Mouse (Mus musculus): ENCODE results near the gene Tnfaip8l1. TPM values are rescaled to one million over a fixed set of nuclear protein-coding genes. Genes with fewer than 3 reads are reported as not detected.

Gene Tnfaip8l1
- total RNA-seq, 2 experiments from 2014 or later = 7.0 to 7.2 TPM

DNA sequence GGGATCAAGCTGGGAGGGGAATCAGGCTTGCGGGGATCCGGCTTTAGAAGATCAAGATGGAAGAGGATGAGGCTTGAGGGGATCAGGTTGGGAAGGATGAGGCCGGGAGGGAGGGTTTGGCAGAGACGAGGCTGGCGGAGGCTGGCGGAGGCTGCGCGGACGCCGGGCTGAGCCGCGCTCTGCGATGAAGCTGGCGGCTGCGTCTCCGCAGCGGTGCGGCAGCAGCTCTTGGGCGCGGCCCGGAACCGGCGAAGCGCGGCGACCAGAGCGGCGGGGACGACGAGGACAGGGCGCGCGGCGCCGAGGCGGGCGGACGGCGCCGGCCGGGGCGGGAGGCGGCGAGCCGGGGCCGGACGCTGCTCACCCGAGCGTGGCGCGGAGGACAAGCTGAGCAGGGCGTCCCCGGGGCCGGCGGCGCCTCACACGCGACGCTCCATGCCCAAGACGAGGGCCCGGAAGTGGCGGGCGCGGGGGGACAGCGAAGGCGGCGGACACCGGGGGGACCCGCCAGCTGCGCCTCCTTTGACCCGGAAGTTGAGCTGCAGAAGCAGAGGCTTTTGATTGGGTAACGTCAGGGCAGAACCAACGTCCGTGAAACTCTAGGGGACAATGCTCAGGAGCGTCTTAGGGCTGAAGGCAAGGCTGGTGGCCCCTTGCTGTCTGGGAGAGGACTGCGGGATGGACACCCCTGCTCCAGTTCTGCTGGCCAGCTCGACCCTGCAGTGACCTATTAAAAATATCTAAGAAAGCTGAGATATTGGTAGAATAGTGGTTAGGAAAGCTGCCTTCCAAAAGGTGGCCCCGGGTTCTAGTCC, 56.3 kb downstream of the Tnfaip8l1 start, which contains the start of gene Dpp9:
Gene Dpp9 (minus strand): TSS at position 529 of the 815 bp plus-strand sequence.
- DNase-seq (ENCODE audit: low spot score in 2 of 2) = peak; percentile 82 to 88

GRCm38 (mm10) chr17:56219251-56219650, 57.0 kb downstream of the Tnfaip8l1 start:
- DNase-seq (ENCODE audit: low spot score in 2 of 2) = no peak

GRCm38 (mm10) chr17:56219805-56220204, 57.5 kb downstream of the Tnfaip8l1 start:
- no peak for DNase-seq (ENCODE audit: low spot score in 2 of 2)

Small RNA genes lying within 50 kb of the gene (microRNA-seq; reads per million reads assigned to microRNA genes)
- gene Gm44397 = 0 reads per million in 2 experiments

Other genes with a start within 250 kb of the Tnfaip8l1 start
- 1 to 10 TPM; 3.9 to 4.4 TPM for gene Zfp119b, start 213.0 kb upstream of the Tnfaip8l1 start, total RNA-seq (2021)
- 1 to 10 TPM; 3.1 to 3.8 TPM for gene Ebi3, start 209.8 kb upstream of the Tnfaip8l1 start, total RNA-seq (2021)
- gene Yju2, start 203.4 kb upstream of the Tnfaip8l1 start, total RNA-seq (2021) = 10 to 100 TPM; 15.9 to 16.8 TPM
- gene Shd, start 192.0 kb upstream of the Tnfaip8l1 start, total RNA-seq (2021) = 10 to 100 TPM; 53.7 to 55.3 TPM
- gene Fsd1, start 176.0 kb upstream of the Tnfaip8l1 start, total RNA-seq (2021) = 100 to 1,000 TPM in 1 of 2 experiments, 10 to 100 TPM in 1; 98.0 to 101 TPM
- 1 to 10 TPM; 5.3 TPM for gene Stap2, start 156.9 kb upstream of the Tnfaip8l1 start, total RNA-seq (2021)
- gene Mpnd, start 156.8 kb upstream of the Tnfaip8l1 start, total RNA-seq (2021) = 100 to 1,000 TPM; 109 to 112 TPM
- gene Sh3gl1, start 125.8 kb upstream of the Tnfaip8l1 start, total RNA-seq (2021) = 10 to 100 TPM; 58.7 to 59.9 TPM
- 1 to 10 TPM; 5.2 to 6.2 TPM for gene Chaf1a, start 122.0 kb upstream of the Tnfaip8l1 start, total RNA-seq (2021)
- 10 to 100 TPM; 68.5 to 70.6 TPM for gene Ubxn6, start 87.4 kb upstream of the Tnfaip8l1 start, total RNA-seq (2021)
- gene Hdgfl2, start 82.8 kb upstream of the Tnfaip8l1 start, total RNA-seq (2021) = 100 to 1,000 TPM in 1 of 2 experiments, 10 to 100 TPM in 1; 99.8 to 115 TPM
- gene Plin4, start 52.7 kb upstream of the Tnfaip8l1 start, total RNA-seq (2021) = under 1 TPM; 0.43 to 0.51 TPM
- 1 to 10 TPM; 1.0 to 1.7 TPM for gene Plin5, start 44.9 kb upstream of the Tnfaip8l1 start, total RNA-seq (2021)
- gene Lrg1, start 40.5 kb upstream of the Tnfaip8l1 start, total RNA-seq (2021) = not detected
- 100 to 1,000 TPM; 117 to 125 TPM for gene Sema6b, start 22.1 kb upstream of the Tnfaip8l1 start, total RNA-seq (2021)
- 10 to 100 TPM; 48.3 to 53.7 TPM for gene Mydgf, start 21.4 kb downstream of the Tnfaip8l1 start, total RNA-seq (2021)
- 10 to 100 TPM; 44.5 to 45.6 TPM for gene Dpp9, start 56.4 kb downstream of the Tnfaip8l1 start, total RNA-seq (2021)
- gene Fem1a, start 94.3 kb downstream of the Tnfaip8l1 start, total RNA-seq (2021) = 10 to 100 TPM; 45.3 to 46.5 TPM
- gene Ticam1, start 114.3 kb downstream of the Tnfaip8l1 start, total RNA-seq (2021) = 1 to 10 TPM; 5.2 to 5.9 TPM
- 1 to 10 TPM; 5.7 to 7.3 TPM for gene Plin3, start 130.4 kb downstream of the Tnfaip8l1 start, total RNA-seq (2021)
- gene Arrdc5, start 137.8 kb downstream of the Tnfaip8l1 start, total RNA-seq (2021) = not detected
- gene Uhrf1, start 140.8 kb downstream of the Tnfaip8l1 start, total RNA-seq (2021) = 1 to 10 TPM; 5.9 to 6.3 TPM
- gene Kdm4b, start 163.6 kb downstream of the Tnfaip8l1 start, total RNA-seq (2021) = 10 to 100 TPM; 85.3 to 87.1 TPM